10 mouse cellular contexts compared by ENCODE assay signal in genomic region chr8:93010286-93010685, GRCm38 (mm10). TPM values are rescaled to one million over a fixed set of nuclear protein-coding genes. Genes with fewer than 3 reads are reported as not detected.
DNase-seq lines count a peak whose midpoint lies in the region; ATAC-seq and TF ChIP-seq lines count a peak whose summit lies in the region.
"Had no signal": no experiment of that assay in that cellular context is flagged by ENCODE, and none has a peak within 500 bp of the region (broad histone marks: within the 10 kb centered on the region; RNA-seq: fewer than 3 reads in every experiment).

No protein-coding gene starts in this region.

- TF ChIP-seq CTCF in hindbrain, postnatal 0 days (IDR thresholded peaks at IDR 0.05; ENCODE audit: low read depth): peak; percentile 78
- peak; percentile 78 for TF ChIP-seq CTCF in lung, postnatal 0 days (IDR thresholded peaks at IDR 0.05)

- no peak overlapping the region for H3K9ac ChIP-seq in hindbrain, postnatal 0 days (replicated peaks; ENCODE audit: low read length)
- H3K9ac ChIP-seq in lung, postnatal 0 days (replicated peaks; ENCODE audit: low read depth): no peak overlapping the region

- no peak overlapping the region for H3K4me3 ChIP-seq in hindbrain, postnatal 0 days (ENCODE audit: low read length)
- no peak overlapping the region for H3K4me3 ChIP-seq in lung, postnatal 0 days (ENCODE audit: low read depth, low read length)
- H3K4me3 ChIP-seq: megakaryocyte, embryonic 14.5 days had no signal

- H3K9me3 ChIP-seq in hindbrain, postnatal 0 days (ENCODE audit: low read length): no peaks in the 10 kb centered on the region
- no peaks in the 10 kb centered on the region for H3K9me3 ChIP-seq in lung, postnatal 0 days (ENCODE audit: low read length)
- H3K9me3 ChIP-seq: megakaryocyte, embryonic 14.5 days had no signal

- H3K36me3 ChIP-seq in hindbrain, postnatal 0 days (ENCODE audit: insufficient read depth, low read length): no peaks in the 10 kb centered on the region
- no peaks in the 10 kb centered on the region for H3K36me3 ChIP-seq in lung, postnatal 0 days (ENCODE audit: insufficient read depth, low read length)

- WGBS in hindbrain, postnatal 0 days: 26% methylated on average over 5 of the region's 5 CpGs
- WGBS in lung, postnatal 0 days: 26% methylated on average over 5 of the region's 5 CpGs

- DNase-seq in adrenal gland, adult 2 months: peak; percentile 27
- DNase-seq in adrenal gland, postnatal 4 days (ENCODE audit: low spot score in 2 of 2): no peak
- DNase-seq in left cerebral cortex, adult 11 months (ENCODE audit: low spot score): peak; percentile 10
- DNase-seq in left cerebral cortex, adult 8-10 months (ENCODE audit: low spot score in 2 of 2): no peak
- peak; percentile 37 for DNase-seq in c-Kit-positive CD71-negative TER-119-negative erythroid progenitor cells, embryonic 14.5 days (ENCODE audit: low read depth)
- DNase-seq in hindbrain, postnatal 0 days (ENCODE audit: low spot score): peak; percentile 89
- DNase-seq in lung, postnatal 0 days (ENCODE audit: low spot score): peak; percentile 72
- DNase-seq in spleen, postnatal 4 days (ENCODE audit: low spot score in 2 of 2): no peak

- no peaks in the 10 kb centered on the region for H3K27me3 ChIP-seq in hindbrain, postnatal 0 days (ENCODE audit: insufficient read depth, low read length)
- no peaks in the 10 kb centered on the region for H3K27me3 ChIP-seq in lung, postnatal 0 days (replicated peaks; ENCODE audit: insufficient read depth, low read length)
- H3K27me3 ChIP-seq: megakaryocyte, embryonic 14.5 days had no signal

- H3K27ac ChIP-seq in hindbrain, postnatal 0 days: no peak overlapping the region
- H3K27ac ChIP-seq in lung, postnatal 0 days (ENCODE audit: low read length): no peak overlapping the region

- no peak for ATAC-seq in hindbrain, postnatal 0 days
- no peak for ATAC-seq in lung, postnatal 0 days

- TF ChIP-seq EP300 in lung, postnatal 0 days (IDR thresholded peaks at IDR 0.05): no peak

- H3K4me1 ChIP-seq in hindbrain, postnatal 0 days (ENCODE audit: insufficient read depth, low read length): no peaks in the 10 kb centered on the region
- no peaks in the 10 kb centered on the region for H3K4me1 ChIP-seq in lung, postnatal 0 days (ENCODE audit: insufficient read depth, low read depth, low read length)
- H3K4me1 ChIP-seq: megakaryocyte, embryonic 14.5 days had no signal

- no peak overlapping the region for H3K4me2 ChIP-seq in hindbrain, postnatal 0 days (ENCODE audit: low read depth, low read length)
- H3K4me2 ChIP-seq in lung, postnatal 0 days (replicated peaks; ENCODE audit: low read depth, low read length): no peak overlapping the region

RNA-seq across cellular contexts. Expression of gene Ces1a, which starts 37.7 kb away (rescaled TPM):
- total RNA-seq in adrenal gland, adult 2 months (2021): not detected
- polyA plus RNA-seq in adrenal gland, adult 2 months (2012; rRNA removed): not detected in 2 replicates
- total RNA-seq in adrenal gland, postnatal 4 days (2021): not detected
- total RNA-seq in left cerebral cortex, adult 8-10 months (2022): under 1 TPM in 1 of 4 experiments, not detected in 3; 0.41 TPM
- total RNA-seq in hindbrain, postnatal 0 days (2014; rRNA removed): not detected in 2 replicates
- polyA plus RNA-seq in hindbrain, postnatal 0 days (2015; fragmentation: Nextera tagmentation; extraction: Ambion mirVana): not detected in 2 replicates
- not detected in 2 replicates for polyA plus RNA-seq in lung, postnatal 0 days (2015; fragmentation: Nextera tagmentation; extraction: Ambion mirVana)

RNA-seq across cellular contexts. Expression of gene Slc6a2, which starts 50.4 kb away (rescaled TPM):
- total RNA-seq in adrenal gland, adult 2 months (2021): 10 to 100 TPM in 1 of 2 experiments, 1 to 10 TPM in 1; 9.0 to 16.0 TPM
- 1.9 and 4.6 TPM in 2 replicates for polyA plus RNA-seq in adrenal gland, adult 2 months (2012; rRNA removed)
- total RNA-seq in adrenal gland, postnatal 4 days (2021): 10 to 100 TPM; 33.3 to 59.2 TPM
- total RNA-seq in left cerebral cortex, adult 8-10 months (2022): under 1 TPM; 0.11 to 0.27 (median 0.20) TPM
- total RNA-seq in hindbrain, postnatal 0 days (2014; rRNA removed): 7.9 and 10.6 TPM in 2 replicates
- 5.9 and 6.6 TPM in 2 replicates for polyA plus RNA-seq in hindbrain, postnatal 0 days (2015; fragmentation: Nextera tagmentation; extraction: Ambion mirVana)
- polyA plus RNA-seq in lung, postnatal 0 days (2015; fragmentation: Nextera tagmentation; extraction: Ambion mirVana): 0.63 and 0.93 TPM in 2 replicates
- polyA plus RNA-seq: C2C12 had no signal

Comparison
In these comparisons a context has a peak if more than half of its experiments do, and no peak if none do; other contexts are left out.
1. DNase-seq: peak in adrenal gland, adult 2 months (single experiment), left cerebral cortex, adult 11 months (single experiment), c-Kit-positive CD71-negative TER-119-negative erythroid progenitor cells, embryonic 14.5 days (single experiment), hindbrain, postnatal 0 days (single experiment) and lung, postnatal 0 days (single experiment); none in adrenal gland, postnatal 4 days (0 of 2), left cerebral cortex, adult 8-10 months (0 of 2) and spleen, postnatal 4 days (0 of 2).